Mouse (Mus musculus) G1E (cell line): Measurements from ENCODE around the gene Rnf126. TPM values are rescaled to one million over a fixed set of nuclear protein-coding genes. Genes with fewer than 3 reads are reported as not detected.

Experiments used
- ATAC-seq: 2 replicates; pipeline ENCODE4 v1.8.0; 2016; ENCODE audit warnings: mild to moderate bottlenecking; ENCODE audit not compliant: insufficient number of reproducible peaks, poor library complexity, low FRiP score, severe bottlenecking; ENCODE audit errors: extremely low read depth
- DNase-seq: peaks from one replicate; pipeline ENCODE4 v3.0.0; 2012; ENCODE audit warnings: low spot score
- H3K27me3 ChIP-seq: 2 replicates; pipeline ENCODE4 v1.6.1; 2012; ENCODE audit warnings: mild to moderate bottlenecking, low read length, inconsistent platforms; ENCODE audit not compliant: insufficient read depth
- H3K36me3 ChIP-seq: replicated peaks from 2 replicates; pipeline ENCODE3; 2012; ENCODE audit warnings: mild to moderate bottlenecking, inconsistent platforms
- H3K4me1 ChIP-seq: 2 replicates; pipeline ENCODE4 v1.6.1; 2012; ENCODE audit warnings: low read depth, low read length, inconsistent platforms, mixed read lengths; ENCODE audit not compliant: insufficient read depth
- H3K4me3 ChIP-seq: 2 replicates; pipeline ENCODE4 v1.5.1; 2012; ENCODE audit warnings: low read depth, mild to moderate bottlenecking, inconsistent platforms, low read length, moderate library complexity, mixed read lengths
- H3K9me3 ChIP-seq: replicated peaks from 2 replicates; pipeline ENCODE4 v1.6.1; 2012; ENCODE audit warnings: inconsistent platforms
- CTCF ChIP-seq: IDR thresholded peaks from 2 replicates; pipeline ENCODE4 v1.5.1; 2012; ENCODE audit warnings: low read depth, low read length, inconsistent platforms, mixed read lengths
- GATA1 ChIP-seq: IDR thresholded peaks from 2 replicates; pipeline ENCODE4 v1.6.1; 2012; ENCODE audit warnings: borderline replicate concordance, low read length, inconsistent platforms, mixed read lengths
- GATA2 ChIP-seq: IDR thresholded peaks from 2 replicates; pipeline ENCODE4 v1.6.1; 2012; ENCODE audit warnings: low read depth, low read length, inconsistent platforms, borderline replicate concordance
- POLR2AphosphoS5 ChIP-seq: IDR thresholded peaks from 2 replicates; pipeline ENCODE4 v1.6.1; 2012; ENCODE audit warnings: low read depth, low read length, inconsistent platforms; ENCODE audit not compliant: insufficient replicate concordance
- TAL1 ChIP-seq: conservative IDR thresholded peaks from 2 replicates; pipeline ENCODE4 v1.6.1; 2012; ENCODE audit warnings: low read depth, low read length, inconsistent platforms, mixed read lengths
- polyA plus RNA-seq: library from polyadenylated mRNA; stranded (reverse); fragments of >175 nt; gene quantifications from 2 replicates; pipeline ENCODE4 v1.2.3, GENCODE M21; 2012
- total RNA-seq, 2 experiments: library from RNA; stranded (forward) in 1 of 2; stranded (reverse) in 1 of 2; fragments of 200-1000 nt in 1 of 2; fragments of >200 nt in 1 of 2; fragmentation: Nextera tagmentation in 1 of 2; gene quantifications; 2 replicates each; pipeline ENCODE4 v1.2.3; 2014 to 2017

Rnf126 gene
- total and polyA plus RNA-seq, 3 experiments, result 23.5 to 353 (median 109) TPM

- Histone ChIP-seq H3K27me3 (peaks cover 8% of the 10 kb centered on the region), H3K4me1 (peaks cover 15% of the 10 kb centered on the region), H3K4me3 (no peak overlapping the region), H3K36me3 (peaks cover 66% of the 10 kb centered on the region), H3K9me3 (0 out of 2 replicates have a peak, but pooled peaks cover 3% of the 10 kb centered on the region)
- no peak for DNase-seq
- TF ChIP-seq CTCF, result no peak
- TF ChIP-seq POLR2AphosphoS5, result no peak
- TF ChIP-seq GATA1, result no peak
- no peak for TF ChIP-seq TAL1
- TF ChIP-seq GATA2, result no peak
- no peak for ATAC-seq
These were observed 10.1 kb downstream of the Rnf126 start for GRCm38 (mm10) chr10:79756660-79757059.

- no peak for TF ChIP-seq POLR2AphosphoS5
- no peak for TF ChIP-seq GATA2
- no peak for TF ChIP-seq TAL1
- TF ChIP-seq GATA1, result no peak
- TF ChIP-seq CTCF, result no peak
- H3K36me3 ChIP-seq, result peaks cover 57% of the 10 kb centered on the region
- H3K4me3 ChIP-seq, result no peak overlapping the region
- ATAC-seq (no peak), DNase-seq (no peak)
- peaks cover 15% of the 10 kb centered on the region for H3K4me1 ChIP-seq
- H3K9me3 ChIP-seq, result 0 out of 2 replicates have a peak, but pooled peaks cover 3% of the 10 kb centered on the region
- peaks cover 11% of the 10 kb centered on the region for H3K27me3 ChIP-seq
These were observed 10.9 kb downstream of the Rnf126 start for GRCm38 (mm10) chr10:79755854-79756253.

GRCm38 (mm10) chr10:79754856-79755516 lies 11.8 kb downstream of the Rnf126 start, which contains the start of gene Fgf22:
TSS of gene Fgf22 (plus strand) at chr10:79755076.
- peaks cover 11% of the 10 kb centered on the region for H3K27me3 ChIP-seq
- 0 out of 2 replicates have a peak, but pooled peaks cover 3% of the 10 kb centered on the region for H3K9me3 ChIP-seq
- peaks cover 15% of the 10 kb centered on the region for H3K4me1 ChIP-seq
- TF ChIP-seq POLR2AphosphoS5 (no peak), TAL1 (no peak), GATA1 (no peak), CTCF (no peak), GATA2 (no peak)
- ATAC-seq, result no peak
- peaks cover 49% of the 10 kb centered on the region for H3K36me3 ChIP-seq
- no peak for DNase-seq
- H3K4me3 ChIP-seq, result peak within 1 kb of the TSS; percentile 27; the same call in 1 of the 2 replicates

- TF ChIP-seq CTCF (no peak), GATA1 (no peak), GATA2 (no peak), POLR2AphosphoS5 (no peak), TAL1 (no peak)
- DNase-seq (no peak), ATAC-seq (no peak)
- H3K27me3 ChIP-seq, result peaks cover 7% of the 10 kb centered on the region
- H3K36me3 ChIP-seq, result peaks cover 20% of the 10 kb centered on the region
- H3K4me3 ChIP-seq, result no peak overlapping the region
- H3K4me1 ChIP-seq, result peaks cover 32% of the 10 kb centered on the region
- no peaks in the 10 kb centered on the region for H3K9me3 ChIP-seq
These were observed 18.3 kb downstream of the Rnf126 start for GRCm38 (mm10) chr10:79748496-79748895.

- peak overlapping the region; percentile 74; the same call in 1 of the 2 replicates for H3K4me3 ChIP-seq
- H3K4me1 ChIP-seq, result peaks cover 32% of the 10 kb centered on the region
- ATAC-seq, result no peak
- TF ChIP-seq TAL1, result no peak
- TF ChIP-seq GATA2, result no peak
- no peak for TF ChIP-seq POLR2AphosphoS5
- TF ChIP-seq CTCF, result no peak
- TF ChIP-seq GATA1, result no peak
- peaks cover 4% of the 10 kb centered on the region for H3K27me3 ChIP-seq
- no peaks in the 10 kb centered on the region for H3K9me3 ChIP-seq
- H3K36me3 ChIP-seq, result peaks cover 37% of the 10 kb centered on the region
- no peak for DNase-seq
These were observed 20.0 kb downstream of the Rnf126 start for GRCm38 (mm10) chr10:79746774-79747151.

GRCm38 (mm10) chr10:79745898-79746773 lies 20.6 kb downstream of the Rnf126 start, which contains the start of gene Polrmt:
TSS of gene Polrmt (minus strand) at chr10:79746581.
- DNase-seq (peak; percentile 95), ATAC-seq (peak; percentile 96)
- peaks cover 32% of the 10 kb centered on the region for H3K4me1 ChIP-seq
- TF ChIP-seq POLR2AphosphoS5, result no peak
- TF ChIP-seq CTCF, result no peak
- TF ChIP-seq GATA1, result no peak
- no peak for TF ChIP-seq TAL1
- TF ChIP-seq GATA2, result no peak
- no peaks in the 10 kb centered on the region for H3K9me3 ChIP-seq
- H3K36me3 ChIP-seq, result peaks cover 43% of the 10 kb centered on the region
- H3K27me3 ChIP-seq, result no peaks in the 10 kb centered on the region
- H3K4me3 ChIP-seq, result peak within 1 kb of the TSS; percentile 74
